Mouse (Mus musculus) adrenal gland, postnatal 14 days (tissue): ENCODE measurements around the gene Pnma1. TPM values are rescaled to one million over a fixed set of nuclear protein-coding genes. Genes with fewer than 3 reads are reported as not detected.

Experiments
- DNase-seq: peaks from one replicate; pipeline ENCODE4 v3.0.0; 2021; ENCODE audit warnings: mixed read lengths
- long read RNA-seq, 2 experiments: library from polyadenylated mRNA; stranded (forward); transcript quantifications; one replicate each; pipeline ENCODE4 v2.0.0; 2021
- total RNA-seq: library from RNA; stranded (reverse); gene quantifications from 2 replicates; pipeline ENCODE4 v1.2.3, GENCODE M21; 2021

The Pnma1 gene
- 0.30 and 0.44 TPM in 2 replicates for total RNA-seq
- long read RNA-seq, experiment 1 = 0 reads
- long read RNA-seq, experiment 2, partial matches to known transcripts = 0 of 1 reads
- long read RNA-seq, experiment 2, other reads (novel, unspliced or antisense) = 0 of 1 reads

DNA sequence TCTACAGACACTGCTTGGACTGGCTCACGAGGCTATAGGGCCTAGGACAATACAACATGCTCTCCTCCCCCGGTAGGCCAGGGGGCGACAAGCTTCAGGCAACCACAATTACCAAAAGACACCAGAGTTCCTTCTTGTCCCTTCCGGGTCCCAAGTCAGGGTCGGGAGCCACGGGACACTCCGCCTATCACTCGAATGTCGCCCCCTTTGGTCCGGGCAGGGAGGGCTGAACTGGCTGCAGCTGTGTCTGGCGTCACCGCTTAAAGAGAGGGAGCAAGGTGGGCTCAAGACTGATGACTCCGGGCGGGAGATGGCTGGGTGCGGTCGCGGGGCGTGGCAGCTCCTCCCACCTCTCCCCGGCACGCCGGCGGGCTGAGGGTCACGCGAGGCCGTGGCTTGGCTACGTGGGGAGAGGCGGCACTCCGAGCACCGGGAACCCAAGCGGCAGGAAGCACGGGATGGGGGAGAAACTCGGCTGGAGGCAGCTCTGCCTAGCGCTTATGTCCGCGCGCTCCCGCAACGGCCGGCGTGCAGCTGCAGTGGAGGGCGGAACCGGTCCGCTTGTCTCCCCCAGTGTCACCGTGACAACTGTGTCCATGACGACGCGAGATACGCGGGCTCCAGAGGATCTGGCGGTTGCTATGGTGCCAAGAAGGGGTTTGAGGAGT, at the start of gene Pnma1:
Gene Pnma1, minus strand, starts transcription at position 536 of the 668 bp plus-strand sequence.
- DNase-seq = peak; percentile 86

DNA sequence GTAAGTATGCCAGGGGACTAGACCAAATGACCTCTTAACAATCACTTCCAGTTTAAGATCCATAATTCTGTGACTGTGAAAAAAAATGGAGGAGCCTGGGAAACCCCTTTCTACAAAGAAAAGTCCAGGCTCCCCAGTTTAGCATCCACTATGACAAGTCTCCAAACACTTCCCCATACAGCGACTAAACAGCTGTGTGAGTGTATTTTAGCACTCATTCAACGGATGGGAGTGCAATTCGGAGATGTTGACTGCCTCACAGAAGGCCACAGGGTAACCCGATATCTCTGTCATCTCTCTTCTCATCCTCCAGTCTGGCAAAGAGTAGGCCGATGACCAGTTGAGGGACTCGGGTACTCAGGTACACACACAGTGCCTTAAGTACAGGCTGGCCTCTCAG, 46.9 kb upstream of the Pnma1 start:
- DNase-seq = no peak

DNA sequence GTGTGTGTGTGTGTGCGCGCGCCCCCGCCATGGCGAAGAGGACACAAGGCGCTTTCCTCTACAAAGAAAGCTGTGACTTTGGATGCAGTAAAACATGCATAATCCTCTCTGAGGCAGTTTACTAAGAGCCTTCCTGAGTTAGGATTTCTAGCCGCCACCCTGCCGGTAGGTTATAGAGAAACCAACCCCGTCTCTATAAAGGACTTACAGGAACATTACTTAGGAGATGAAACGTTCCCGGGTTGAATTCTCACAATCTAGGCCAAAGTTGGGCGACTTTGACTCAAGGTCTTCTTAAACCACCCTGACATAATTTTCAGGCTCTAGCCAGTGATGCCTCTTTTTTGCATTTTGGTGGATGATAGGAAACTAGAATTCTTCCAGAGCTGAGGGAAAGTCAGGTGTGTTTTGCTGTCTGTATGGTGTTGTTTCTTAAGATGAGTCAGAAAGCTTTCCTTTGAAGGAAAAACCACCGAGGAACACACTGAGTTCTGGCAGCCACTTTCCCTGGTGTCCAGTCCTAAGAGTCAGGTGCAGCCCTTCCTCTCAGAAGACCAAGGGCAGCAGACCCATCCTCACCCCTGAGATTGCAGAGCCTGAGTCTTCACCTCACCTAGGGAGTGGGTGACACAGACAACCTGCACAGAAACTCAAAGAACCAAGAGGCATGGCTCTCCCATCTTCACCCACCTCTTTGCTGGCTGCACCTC, 46.3 kb upstream of the Pnma1 start:
- no peak for DNase-seq

DNA sequence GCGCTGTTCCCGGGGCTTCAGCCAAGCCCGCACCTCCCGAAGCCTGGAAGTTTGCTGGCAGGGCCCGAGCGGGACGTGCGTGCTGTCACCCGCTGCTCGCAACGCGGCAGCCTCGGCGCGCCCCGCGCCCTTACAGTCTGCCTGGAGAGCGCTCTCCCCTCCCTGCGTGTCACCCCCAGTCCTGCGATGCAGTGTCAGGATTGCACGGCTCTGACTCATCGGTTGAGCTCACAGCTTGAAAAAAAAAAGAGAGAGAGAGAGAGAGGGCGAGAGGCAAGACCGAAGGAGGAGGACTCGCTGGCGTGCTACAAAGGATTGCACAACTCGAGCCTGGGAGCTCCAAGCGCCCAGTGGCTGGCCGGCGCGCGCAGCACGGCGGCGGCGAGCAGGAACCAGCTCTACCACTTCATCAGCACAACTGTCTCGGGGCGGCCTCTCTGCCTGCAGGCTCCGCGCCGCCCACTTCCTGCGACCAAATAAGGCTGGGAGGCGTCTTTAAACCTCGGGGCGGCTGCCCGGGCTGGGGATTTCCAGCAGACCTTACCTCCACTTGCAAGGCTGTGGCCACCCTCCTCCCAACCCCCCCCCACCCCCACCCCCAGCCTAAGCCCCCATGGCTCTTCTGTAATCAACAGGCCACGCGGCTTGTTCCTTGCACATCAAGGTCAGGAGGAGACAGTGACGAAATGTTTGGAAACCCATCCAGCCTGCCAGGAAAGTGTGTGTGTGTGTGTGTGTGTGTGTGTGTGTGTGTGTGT, 45.5 kb upstream of the Pnma1 start:
- DNase-seq = peak; percentile 96

DNA sequence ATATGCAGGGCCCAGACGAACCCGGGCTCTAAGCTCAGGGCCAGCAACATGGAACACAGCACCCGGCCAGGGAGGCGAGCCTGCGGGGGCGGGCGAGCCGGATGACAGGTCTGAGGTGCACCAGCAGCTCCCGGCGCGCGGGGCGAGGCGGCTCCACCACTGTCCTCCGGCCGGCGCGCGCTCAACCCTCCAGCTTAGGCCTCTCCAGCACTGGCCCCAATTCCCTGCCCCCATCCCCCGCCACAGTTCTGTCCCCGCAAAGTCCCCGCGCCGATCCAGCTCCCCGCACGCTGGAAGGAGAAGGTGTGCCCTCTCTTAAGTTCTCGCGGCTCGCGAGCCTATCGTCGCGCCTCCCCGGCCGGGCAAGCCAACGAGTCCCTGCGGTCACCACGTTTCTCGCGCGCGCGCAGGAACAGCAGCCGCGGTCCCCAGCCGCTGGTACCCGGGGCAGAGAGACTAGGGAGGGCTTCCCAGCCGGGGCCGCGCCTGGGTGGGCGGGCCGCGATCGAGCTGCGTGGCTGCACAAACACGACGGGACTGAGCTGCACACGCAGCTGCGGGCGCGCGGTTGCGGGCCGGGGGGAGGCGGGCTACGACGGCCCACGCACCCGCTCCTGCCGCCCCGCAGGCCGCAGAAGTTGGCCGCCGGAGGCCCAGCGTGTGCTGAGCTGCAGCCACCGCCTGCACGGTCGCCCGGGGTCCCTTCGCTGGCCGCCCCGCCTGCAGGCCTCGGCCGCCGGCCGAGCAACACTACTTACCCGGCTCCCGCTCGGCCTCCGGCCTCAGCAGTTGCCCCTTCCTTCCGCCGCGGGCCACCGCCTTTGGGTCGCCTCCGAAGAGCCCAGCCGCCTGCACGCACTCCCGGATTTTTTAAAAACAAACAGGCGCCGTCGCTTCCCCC, 44.7 kb upstream of the Pnma1 start:
- DNase-seq = peak; percentile 92

DNA sequence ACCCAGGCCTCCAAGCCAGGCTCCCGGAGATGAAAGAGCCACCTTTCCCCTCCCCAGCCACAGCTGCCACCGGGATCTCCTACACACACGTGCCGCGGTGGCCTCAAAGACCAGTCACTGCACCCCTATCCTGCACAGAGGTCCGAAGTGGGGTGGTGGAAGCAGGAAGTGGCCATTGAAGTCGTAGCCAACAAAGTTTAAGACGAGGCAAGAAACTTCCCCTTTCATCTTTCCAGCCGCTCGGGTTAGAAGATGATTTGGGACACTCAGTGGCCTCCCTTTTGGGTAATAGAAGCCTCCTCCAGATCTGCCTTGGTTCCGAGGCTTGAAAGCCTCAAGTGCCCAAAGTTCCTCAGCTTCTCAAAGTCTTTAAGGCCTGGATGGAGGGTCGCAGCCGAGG, 44.0 kb upstream of the Pnma1 start:
- no peak for DNase-seq

DNA sequence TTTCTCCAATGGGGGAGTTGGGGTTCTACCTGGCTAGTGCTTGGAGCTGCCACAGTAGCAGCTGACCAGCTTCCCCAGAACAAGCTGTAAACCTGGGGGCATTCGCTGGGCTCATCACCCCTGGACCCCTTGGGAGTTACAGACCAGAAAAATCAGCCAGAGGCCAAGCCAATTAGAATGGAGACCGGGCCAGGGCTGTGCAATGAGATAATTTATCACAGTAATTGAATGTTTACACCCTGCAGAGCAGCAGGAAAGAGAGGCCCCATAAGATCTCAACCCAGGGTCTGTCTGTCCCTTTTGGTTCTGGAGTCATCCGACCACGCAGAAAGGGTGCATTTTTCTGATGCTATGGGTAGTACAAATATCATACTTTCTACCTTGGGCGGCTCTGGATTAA, 43.5 kb upstream of the Pnma1 start:
- DNase-seq = no peak

DNA sequence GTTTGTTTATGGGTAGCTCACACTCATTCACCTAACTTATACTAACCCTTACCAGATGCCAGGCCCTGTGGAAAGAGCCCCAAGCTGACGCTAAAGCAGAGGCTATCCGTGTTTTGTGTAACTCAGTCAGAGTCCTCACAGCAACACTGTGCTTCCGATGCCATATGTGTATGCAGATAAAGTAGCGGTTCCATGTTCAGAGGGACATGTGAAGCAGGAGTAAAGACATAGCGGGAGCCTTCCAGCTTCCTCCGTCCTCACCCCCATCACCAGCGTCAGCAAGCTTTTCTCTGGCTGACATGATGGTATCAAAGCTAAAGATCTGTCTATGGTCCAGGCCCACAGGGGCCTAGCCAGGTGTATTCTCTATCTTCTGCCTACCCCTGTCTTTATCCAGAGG, 42.9 kb upstream of the Pnma1 start:
- no peak for DNase-seq

DNA sequence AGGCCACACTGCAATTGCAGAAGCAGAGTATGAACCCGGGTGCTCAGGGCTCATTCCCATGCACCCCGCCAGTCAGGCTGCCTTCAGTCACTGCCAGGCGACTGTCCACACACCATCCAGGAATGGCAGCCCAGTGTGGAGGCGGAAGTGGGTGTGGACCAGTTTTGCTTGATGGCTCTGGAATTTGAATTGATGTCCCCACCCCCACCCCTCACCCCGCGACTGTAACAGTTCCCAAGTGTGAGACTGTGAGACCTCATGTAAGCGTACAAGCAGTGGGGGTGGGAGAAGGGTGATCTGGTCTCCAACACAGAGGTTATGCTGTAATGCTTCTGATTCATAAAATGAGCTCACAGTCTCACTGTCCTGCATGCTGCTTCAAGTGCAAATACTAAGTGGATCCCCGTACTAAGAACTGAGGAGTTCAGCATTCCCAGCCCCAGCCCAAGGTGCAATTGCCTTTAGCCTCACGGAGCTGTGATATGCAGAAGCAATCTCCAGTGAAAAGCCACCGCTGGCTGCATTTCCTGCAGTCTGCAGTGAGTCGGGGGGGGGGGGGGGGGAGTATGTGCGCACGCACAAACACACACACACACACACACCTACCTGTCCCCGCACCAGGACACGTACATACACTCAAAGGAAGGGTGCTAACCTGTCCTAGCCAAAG, 42.0 kb upstream of the Pnma1 start:
- DNase-seq = no peak

DNA sequence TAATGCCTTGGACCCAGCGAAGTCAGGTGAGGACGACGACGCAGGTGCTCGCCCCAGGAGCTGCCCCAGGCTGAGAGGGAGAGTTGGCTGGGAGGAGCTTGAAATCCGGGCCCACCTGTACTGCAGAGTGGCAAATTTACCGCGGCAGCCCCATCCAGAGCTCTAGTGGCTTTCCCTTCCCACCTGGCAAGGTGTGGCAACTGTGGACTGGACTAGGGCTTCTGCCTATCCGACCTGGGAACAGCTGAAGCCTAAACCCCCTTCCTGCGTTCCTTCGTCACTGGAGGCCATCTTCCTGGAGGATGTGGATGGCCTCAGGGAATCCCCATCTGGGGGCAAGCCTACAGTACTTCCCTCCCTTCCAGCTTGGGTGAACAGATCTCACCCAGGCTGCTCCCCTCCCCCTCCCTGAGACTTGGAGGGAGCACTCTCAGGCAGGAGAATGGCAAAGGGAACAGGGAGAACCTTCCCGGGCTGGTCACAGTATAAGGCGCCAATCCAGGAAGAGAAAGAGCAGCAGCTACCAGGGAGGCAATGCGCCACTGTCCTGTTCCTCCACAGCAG, 40.7 kb upstream of the Pnma1 start:
- DNase-seq = no peak

DNA sequence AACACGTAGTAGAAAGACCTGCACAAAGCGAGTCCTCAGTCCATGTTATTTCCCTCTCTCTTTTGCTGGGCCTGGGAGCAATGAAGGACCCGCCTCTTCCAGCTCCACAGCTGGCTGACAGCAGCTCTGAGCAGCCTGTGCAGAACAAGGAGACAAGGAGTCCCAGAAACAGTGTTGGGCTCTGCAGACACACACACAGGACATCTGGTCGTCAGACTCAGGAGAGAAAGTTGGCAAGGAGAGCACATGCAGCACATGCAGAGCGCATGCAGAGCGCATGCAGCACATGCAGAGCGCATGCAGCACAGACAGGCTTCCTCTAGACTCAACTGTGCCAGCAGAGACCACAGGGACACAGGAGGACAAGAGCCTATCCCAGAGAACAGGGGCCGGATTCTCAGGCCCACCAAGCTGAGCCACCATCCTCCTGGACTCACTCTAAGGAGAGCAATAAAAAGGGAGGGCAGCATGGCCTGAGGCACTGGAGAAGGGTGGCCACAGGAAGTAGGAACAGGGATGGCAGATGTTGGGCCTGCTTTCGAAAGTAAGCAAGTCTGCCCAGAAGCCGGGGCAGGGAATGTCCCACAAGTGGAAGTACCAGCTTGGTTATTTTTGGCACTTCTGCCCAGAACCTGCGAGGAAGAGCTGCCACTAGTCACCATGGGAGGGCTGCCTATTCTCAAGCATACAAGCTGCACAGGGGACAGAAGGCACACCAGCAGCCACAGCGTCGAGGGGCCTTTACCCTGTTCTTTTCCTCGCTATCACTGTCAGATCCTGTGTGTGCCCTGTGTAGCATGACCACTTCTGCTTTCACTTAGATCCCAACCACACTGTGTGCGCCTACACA, 39.7 kb upstream of the Pnma1 start:
- no peak for DNase-seq

DNA sequence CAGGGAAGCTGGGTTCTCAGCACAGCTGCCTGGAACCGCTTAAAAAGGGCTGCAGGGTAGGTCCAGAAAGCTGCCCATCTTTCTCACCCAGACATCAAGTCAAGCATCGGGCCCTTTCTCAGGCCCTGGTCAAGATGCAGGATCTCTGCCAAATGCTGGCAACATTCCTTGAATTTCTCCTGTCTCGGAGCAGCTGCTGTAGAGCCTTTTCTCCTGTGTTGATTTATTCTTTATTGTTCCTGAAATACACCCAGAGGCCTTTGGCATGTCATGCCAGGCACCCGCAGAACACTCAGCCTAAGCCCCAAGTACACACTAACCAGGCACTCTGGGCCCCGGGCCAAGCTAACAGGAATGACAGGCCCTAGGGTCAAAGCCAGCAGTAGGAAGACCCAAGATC, 38.7 kb upstream of the Pnma1 start:
- peak; percentile 67 for DNase-seq

DNA sequence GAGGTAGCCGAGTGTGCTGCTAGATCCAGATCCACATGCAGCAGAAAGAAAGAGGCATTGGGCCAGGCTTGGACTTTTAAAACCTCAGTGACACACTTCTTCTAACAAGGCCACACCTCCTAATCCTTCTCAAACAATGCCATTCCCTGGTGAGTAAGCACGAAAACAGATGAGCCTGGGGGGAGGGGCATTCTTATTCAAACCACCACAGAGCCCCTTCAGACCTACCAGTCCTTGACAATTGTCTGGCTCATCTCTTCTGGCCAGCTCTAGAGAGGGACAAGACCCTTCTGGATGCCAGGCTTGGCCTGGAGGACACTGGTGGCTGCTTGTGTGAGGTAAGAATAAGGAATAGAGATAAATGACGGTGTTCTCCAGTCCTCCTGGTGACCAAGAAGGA, 38.2 kb upstream of the Pnma1 start:
- DNase-seq = no peak

DNA sequence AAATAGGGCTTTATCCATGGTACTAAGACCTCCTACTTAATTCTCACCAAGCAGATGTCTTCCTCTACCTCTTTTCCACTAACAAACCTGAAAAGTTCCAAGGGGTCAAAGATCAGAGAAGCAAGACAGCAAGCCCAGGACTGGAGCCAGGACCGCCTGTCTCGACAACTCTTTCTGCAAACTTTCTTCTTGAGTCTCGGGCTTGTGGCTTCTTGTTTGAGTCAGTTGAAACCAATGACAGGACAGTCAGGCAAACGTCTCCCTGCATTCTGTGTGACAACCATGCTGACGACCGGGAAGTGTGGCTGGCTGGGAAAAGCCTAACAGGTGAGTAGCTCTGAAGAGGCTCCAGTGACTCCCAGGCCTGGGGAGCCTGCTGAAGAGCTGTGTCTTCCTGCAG, 37.3 kb upstream of the Pnma1 start:
- DNase-seq = no peak

DNA sequence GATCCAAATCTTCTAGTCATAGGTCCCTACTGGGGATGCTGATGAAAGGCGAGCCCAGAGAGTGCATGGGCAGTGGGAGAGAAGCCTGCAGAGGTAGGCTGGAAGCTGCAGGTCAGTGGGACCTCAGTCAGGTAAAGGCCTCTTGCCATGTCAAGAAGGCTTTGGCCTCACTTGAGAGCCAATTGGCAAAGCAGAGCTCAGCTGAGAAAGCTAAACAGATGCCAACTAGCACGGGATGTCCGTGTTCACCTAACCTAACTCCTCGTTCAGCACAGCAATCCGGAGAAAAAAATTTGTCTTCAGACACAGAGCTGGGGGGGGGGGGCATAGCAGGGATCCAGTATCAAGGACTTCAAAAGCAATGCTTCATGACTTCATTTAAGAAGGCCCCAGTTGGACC, 36.7 kb upstream of the Pnma1 start:
- DNase-seq = no peak

DNA sequence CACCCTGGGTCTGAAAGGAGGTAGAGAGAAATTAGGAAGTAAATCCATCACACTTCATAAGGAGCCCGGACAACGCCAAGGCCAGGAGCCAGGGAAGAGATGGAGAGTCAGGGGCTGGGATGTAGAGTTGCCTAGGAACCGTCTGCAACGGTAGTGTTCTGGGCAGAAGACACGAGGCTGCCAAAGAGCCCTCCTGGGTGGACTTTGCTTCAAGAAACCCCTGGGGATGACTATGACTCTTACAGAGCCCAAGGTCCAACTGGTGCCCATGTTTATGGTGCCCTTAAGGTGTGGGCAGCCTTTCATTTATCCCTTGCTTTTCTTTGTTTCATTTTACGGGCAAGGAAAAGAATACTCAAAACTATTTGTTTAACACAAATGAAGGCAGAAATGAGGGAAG, 33.7 kb upstream of the Pnma1 start:
- DNase-seq = peak; percentile 4

DNA sequence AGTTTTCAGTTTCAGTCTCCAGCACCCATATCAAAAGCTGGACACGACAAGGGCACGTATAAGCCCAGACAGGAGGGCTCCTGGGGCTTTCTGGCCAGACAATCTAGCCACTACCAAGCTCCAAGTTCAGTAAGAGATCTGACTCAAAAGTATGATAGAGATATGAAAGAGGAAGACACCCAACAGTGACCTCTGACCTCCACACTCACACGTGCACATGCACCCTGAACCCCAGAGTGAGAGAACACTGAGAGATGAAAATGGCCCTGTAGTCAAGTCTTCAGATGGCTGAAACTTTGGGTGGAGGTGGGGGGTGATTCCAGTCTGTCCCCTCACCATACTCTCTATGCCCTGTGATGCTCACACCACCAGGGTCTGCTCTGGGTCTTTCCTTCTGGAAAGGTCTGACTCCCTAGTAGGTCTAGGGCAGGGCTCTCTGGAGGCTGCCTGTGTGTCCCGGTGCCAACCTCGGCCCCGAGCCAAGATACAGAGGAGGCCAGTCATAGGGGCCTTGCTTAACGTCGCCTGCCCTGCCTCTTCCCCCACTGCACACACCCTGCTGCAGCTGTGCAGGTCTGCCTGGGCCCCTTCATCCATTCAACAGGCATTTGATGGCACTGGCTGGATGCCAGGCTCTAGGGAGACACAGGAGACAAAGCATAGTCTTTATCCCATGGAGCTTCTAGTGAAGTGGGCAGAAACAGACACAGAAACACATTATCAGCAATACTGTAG, 32.6 kb upstream of the Pnma1 start:
- DNase-seq = peak; percentile 95

DNA sequence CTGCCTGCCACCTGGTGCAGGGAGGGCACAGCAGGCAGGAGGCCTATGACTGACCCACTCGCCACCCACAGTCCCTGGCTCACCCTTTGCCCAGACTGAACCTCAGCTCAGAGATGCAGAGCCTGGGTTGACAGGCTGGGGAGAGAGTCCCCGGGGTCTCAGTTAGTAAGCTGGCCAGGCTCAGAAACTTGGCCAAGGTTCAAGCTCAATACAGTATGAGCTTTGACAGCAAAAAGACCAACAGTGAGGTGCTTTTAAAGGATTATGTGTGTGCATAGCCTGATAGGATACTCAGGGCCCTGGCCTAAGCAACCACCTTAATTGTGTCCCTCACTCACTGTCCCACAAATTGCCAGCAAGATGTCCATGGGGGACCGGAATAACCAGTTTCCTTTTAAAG, 31.8 kb upstream of the Pnma1 start:
- peak; percentile 39 for DNase-seq

DNA sequence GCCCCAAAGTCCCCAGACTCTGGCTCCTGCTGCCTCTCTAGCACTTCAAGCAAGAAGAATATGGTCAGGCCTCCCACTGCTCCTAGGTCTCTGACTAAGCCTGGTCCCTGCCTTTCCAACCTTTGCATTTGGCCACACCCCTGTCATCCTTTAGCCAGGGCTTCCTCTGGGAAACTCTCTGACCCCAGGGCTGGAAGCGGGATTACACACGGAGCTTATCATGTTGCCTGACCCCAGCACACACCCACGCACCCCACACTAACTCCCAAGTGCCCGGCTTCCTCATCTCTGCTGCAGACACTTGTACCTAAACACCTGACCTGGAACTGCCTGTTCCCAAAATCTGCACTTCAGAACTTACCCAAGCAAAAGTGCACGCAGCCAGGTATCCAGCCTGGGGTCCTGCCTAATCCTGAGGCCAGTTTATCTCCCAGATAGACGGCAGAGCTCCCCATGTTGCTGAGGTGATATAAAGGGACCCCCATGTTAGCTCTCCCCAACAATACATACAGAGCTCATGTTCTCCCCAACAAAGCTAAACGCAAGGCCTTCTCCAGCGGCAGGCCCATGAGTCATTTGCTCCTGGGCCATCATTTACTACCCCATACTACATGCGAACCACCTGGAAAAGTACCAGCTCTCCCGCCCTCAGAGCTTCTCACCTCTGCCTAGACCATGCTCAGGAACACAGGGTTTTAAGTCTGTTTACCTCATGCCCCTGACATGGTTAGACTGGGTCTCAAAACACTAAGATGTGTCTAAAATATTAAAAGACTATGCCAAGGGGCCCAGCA, 30.6 kb upstream of the Pnma1 start:
- DNase-seq = peak; percentile 61
